Mouse (Mus musculus) small intestine, adult 2 months (tissue): ENCODE results near the gene Zkscan1.

Experiments used
- CTCF ChIP-seq: fragments of 200-500 bp; IDR thresholded peaks from 2 replicates; pipeline ENCODE4 v1.5.1; 2012; ENCODE audit warnings: low read depth, mild to moderate bottlenecking, control low read depth, inconsistent platforms, low read length, moderate library complexity, mixed read lengths; ENCODE audit not compliant: insufficient replicate concordance, insufficient read length; ENCODE audit errors: extremely low read depth
- POLR2A ChIP-seq: fragments of 200-500 bp; IDR thresholded peaks from 2 replicates; pipeline ENCODE4 v1.6.1; 2012; ENCODE audit warnings: low read depth, mild to moderate bottlenecking, control low read depth, inconsistent platforms, low read length, moderate library complexity

DNA sequence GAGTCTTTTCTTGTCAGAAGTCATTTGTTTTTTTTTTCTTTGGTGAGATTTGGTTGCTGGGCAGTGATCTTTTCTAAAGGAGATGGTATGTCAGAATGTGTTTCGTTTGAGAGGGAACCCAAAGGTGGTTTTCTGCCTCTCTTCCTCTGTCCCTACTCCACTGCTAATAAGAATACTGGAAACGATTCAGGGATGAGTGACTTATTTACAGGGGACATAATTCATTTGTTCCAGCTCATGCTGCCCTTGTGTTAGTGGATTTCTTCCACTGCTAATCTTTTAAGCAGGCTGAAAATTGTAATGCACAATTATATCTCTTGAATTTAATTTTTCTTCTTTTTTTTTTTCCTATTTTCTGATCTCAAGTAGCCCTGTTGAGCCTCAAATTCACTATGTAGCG lies 2.0 kb downstream of the Zkscan1 start:
- TF ChIP-seq POLR2A: no peak
- TF ChIP-seq CTCF: no peak
